Mouse (Mus musculus) intestine, postnatal 0 days (tissue): ENCODE data around the gene Phf12. TPM values are rescaled to one million over a fixed set of nuclear protein-coding genes. Genes with fewer than 3 reads are reported as not detected.

Source experiments
- ATAC-seq: fragments of 200-750 bp; cut with Nextera tagmentation; 2 replicates; pipeline ENCODE4 v1.8.0; 2017; ENCODE audit warnings: mild to moderate bottlenecking, moderate TSS enrichment, moderate library complexity
- H3K27ac ChIP-seq: fragments of 300-500 bp; sonication (generic); 2 replicates; pipeline ENCODE4 v1.5.1; 2014; ENCODE audit warnings: mild to moderate bottlenecking, low read depth, low read length, moderate library complexity
- H3K27me3 ChIP-seq: fragments of 300-500 bp; sonication (generic); replicated peaks from 2 replicates; pipeline ENCODE4 v1.6.1; 2014; ENCODE audit warnings: low read length, mixed read lengths; ENCODE audit not compliant: control insufficient read depth, insufficient read depth
- H3K36me3 ChIP-seq: fragments of 300-500 bp; sonication (generic); 2 replicates; pipeline ENCODE4 v1.6.1; 2014; ENCODE audit warnings: mild to moderate bottlenecking, moderate library complexity; ENCODE audit not compliant: control insufficient read depth, insufficient read depth
- H3K4me1 ChIP-seq: fragments of 300-500 bp; sonication (generic); replicated peaks from 2 replicates; pipeline ENCODE4 v1.6.1; 2014; ENCODE audit warnings: antibody characterized with exemption, low read length, mixed read lengths; ENCODE audit not compliant: control insufficient read depth, insufficient read depth
- H3K4me2 ChIP-seq: fragments of 300-500 bp; sonication (generic); replicated peaks from 2 replicates; pipeline ENCODE4 v1.6.1; 2014; ENCODE audit warnings: low read depth, mild to moderate bottlenecking, moderate library complexity
- H3K4me3 ChIP-seq: fragments of 300-500 bp; sonication (generic); 2 replicates; pipeline ENCODE4 v1.5.1; 2014; ENCODE audit warnings: low read depth, low read length
- H3K9ac ChIP-seq: fragments of 300-500 bp; sonication (generic); 2 replicates; pipeline ENCODE4 v1.6.1; 2014; ENCODE audit warnings: mild to moderate bottlenecking, low read depth, low read length
- H3K9me3 ChIP-seq: fragments of 300-500 bp; sonication (generic); 2 replicates; pipeline ENCODE4 v1.6.1; 2016; ENCODE audit warnings: mixed run types; ENCODE audit not compliant: control insufficient read depth
- CTCF ChIP-seq: sonication (generic); IDR thresholded peaks from 2 replicates; pipeline ENCODE4 v1.5.1; 2016; ENCODE audit warnings: low read depth, mild to moderate bottlenecking, control low read depth, antibody characterized with exemption, moderate library complexity
- WGBS: fragments of 180-500 bp; shearing (Covaris S2); extraction: QIAGEN DNeasy Blood & Tissue Kit; methylation state at CpG from one replicate; pipeline ENCODE4 v1.1.7; 2014; 5-methylcytosine and 5-hydroxymethylcytosine counted together
- polyA plus RNA-seq: library from polyadenylated mRNA; unstranded; fragments of >200 nt; fragmentation: Nextera tagmentation; extraction: Ambion mirVana; gene quantifications from 2 replicates; pipeline ENCODE4 v1.2.1, GENCODE M21; 2015

The Phf12 gene
- polyA plus RNA-seq, 1 experiment from 2014 or later: 7.2 TPM

DNA sequence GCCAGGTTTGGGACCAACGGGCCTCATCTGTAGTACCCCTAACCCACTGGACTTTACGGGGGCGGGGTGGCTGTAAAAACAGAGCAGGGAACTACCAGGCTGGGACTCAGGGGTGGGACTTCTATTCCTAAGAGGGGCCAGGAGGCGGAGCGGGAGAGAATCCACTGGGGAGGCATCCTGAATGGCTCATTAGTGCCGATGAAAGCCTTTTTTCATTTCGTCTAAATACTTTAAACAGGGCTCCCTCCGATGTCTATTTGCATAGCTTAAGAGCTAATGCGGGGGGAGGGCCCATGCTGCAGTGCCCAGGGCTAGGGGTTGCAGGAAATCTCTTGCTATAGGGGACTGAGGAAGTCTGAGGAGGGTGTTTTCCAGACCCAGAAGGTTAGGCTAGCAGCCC is 34.7 kb upstream of the Phf12 start:
- no peak for ATAC-seq
- H3K9ac ChIP-seq: no peak overlapping the region
- WGBS: 12% methylated on average over 9 of the region's 9 CpGs
- no peak for TF ChIP-seq CTCF
- H3K36me3 ChIP-seq: no peaks in the 10 kb centered on the region
- no peak overlapping the region for H3K4me3 ChIP-seq
- H3K4me1 ChIP-seq: no peaks in the 10 kb centered on the region
- no peak overlapping the region for H3K27ac ChIP-seq
- no peak overlapping the region for H3K4me2 ChIP-seq
- no peaks in the 10 kb centered on the region for H3K9me3 ChIP-seq
- peaks cover 8% of the 10 kb centered on the region; the same call in 1 of the 2 replicates for H3K27me3 ChIP-seq

DNA sequence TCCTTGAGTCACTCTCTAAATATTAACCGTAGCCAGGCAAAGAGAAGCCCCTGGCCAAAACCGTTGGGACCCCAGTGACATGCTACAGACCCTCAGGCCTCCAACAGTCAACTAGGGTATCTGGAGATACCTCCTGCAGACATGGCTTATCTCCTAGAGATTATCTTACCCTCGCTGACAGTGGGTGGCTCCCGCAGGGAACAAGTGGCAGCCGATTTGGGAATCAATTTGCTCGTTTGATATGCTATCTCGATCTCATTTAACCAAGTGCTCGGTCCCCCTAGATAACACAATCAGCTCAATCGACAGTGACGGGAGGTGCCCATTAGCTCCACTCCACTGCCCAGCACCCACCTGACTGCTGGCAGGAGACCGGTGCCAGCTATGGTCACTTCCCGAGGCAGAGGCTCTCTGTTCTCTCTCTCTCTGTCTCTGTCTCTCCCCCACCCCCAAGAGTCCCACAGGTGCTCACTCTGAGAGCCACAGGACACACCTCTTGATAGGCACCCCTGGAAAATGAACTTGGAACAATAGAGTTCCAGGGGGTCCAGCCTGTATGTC is 32.3 kb upstream of the Phf12 start:
- no peak overlapping the region for H3K27ac ChIP-seq
- no peaks in the 10 kb centered on the region for H3K4me1 ChIP-seq
- no peak for TF ChIP-seq CTCF
- no peaks in the 10 kb centered on the region for H3K9me3 ChIP-seq
- H3K27me3 ChIP-seq: peaks cover 8% of the 10 kb centered on the region; the same call in 1 of the 2 replicates
- ATAC-seq: no peak
- H3K9ac ChIP-seq: no peak overlapping the region
- H3K36me3 ChIP-seq: no peaks in the 10 kb centered on the region
- WGBS: 20% methylated on average over 12 of the region's 12 CpGs
- H3K4me2 ChIP-seq: no peak overlapping the region
- H3K4me3 ChIP-seq: no peak overlapping the region

DNA sequence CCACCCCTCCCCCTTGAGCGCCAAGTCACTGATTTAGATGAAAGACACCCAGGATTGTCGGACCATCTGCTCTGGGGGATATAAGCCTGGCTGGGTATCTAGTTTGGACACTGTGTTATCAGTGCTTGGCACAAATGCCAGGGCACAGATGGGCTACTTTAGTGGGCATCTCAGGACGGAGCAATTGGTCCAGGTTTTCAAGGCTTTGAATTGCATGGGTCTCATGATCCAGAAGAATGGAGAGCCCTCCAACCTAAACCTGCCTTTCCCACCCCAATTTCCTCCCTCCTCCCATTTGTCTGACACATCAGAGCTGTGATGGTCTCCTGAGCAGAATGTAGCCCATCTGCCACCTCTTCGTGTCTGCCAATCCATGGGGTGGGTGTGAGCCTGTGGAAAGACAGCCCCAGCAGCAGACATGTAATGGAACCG is 31.7 kb upstream of the Phf12 start:
- no peak overlapping the region for H3K27ac ChIP-seq
- H3K4me3 ChIP-seq: no peak overlapping the region
- ATAC-seq: no peak
- H3K27me3 ChIP-seq: peaks cover 8% of the 10 kb centered on the region; the same call in 1 of the 2 replicates
- no peaks in the 10 kb centered on the region for H3K4me1 ChIP-seq
- no peak overlapping the region for H3K9ac ChIP-seq
- no peaks in the 10 kb centered on the region for H3K9me3 ChIP-seq
- no peak overlapping the region for H3K4me2 ChIP-seq
- TF ChIP-seq CTCF: no peak
- 56% methylated on average over 5 of the region's 5 CpGs for WGBS
- no peaks in the 10 kb centered on the region for H3K36me3 ChIP-seq

DNA sequence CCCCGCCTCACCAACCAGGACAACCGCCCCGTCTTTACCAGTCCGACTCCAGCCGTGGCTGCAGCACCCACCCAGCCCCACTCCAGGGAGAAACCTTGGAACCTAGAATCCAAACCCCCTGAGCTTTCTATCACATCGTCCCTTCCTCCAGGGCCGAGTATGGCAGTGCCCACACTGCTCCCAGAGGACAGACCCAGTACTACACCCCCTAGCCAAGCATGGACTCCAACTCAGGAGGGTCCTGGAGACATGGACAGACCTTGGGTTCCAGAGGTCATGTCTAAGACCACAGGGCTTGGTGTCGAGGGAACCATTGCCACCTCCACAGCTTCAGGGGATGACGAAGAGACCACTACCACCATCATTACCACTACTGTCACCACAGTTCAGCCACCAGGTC is 28.9 kb upstream of the Phf12 start:
- Histone ChIP-seq H3K4me2 (no peak overlapping the region), H3K9ac (no peak overlapping the region), H3K9me3 (no peaks in the 10 kb centered on the region), H3K27me3 (peaks cover 8% of the 10 kb centered on the region; the same call in 1 of the 2 replicates), H3K4me3 (no peak overlapping the region), H3K27ac (no peak overlapping the region), H3K4me1 (no peaks in the 10 kb centered on the region), H3K36me3 (no peaks in the 10 kb centered on the region)
- TF ChIP-seq CTCF: peak; percentile 79
- no peak for ATAC-seq
- 44% methylated on average over 9 of the region's 9 CpGs for whole genome bisulfite sequencing

DNA sequence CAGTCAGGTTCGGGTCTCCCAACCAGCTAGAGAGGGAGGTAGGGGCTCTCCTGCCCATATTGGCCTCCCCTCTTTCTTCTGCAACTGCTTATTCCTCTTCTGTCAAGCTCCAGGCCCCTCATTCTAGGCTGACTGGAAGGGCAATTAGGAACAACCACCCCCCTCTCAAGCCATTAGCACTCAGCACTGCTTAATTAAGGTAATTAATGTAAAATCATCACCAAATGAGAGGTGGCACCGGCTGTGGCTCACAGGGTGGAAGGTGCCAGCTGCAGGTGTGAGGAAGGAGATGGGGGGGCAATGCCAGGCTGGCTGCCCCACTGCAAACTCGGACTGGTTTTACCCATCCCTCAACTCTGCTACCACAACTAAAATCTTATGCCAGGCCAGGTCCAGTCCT is 26.1 kb upstream of the Phf12 start:
- no peak for ATAC-seq
- H3K4me3 ChIP-seq: no peak overlapping the region
- H3K27ac ChIP-seq: no peak overlapping the region
- no peak overlapping the region for H3K4me2 ChIP-seq
- H3K36me3 ChIP-seq: no peaks in the 10 kb centered on the region
- peaks cover under 1% of the 10 kb centered on the region; the same call in 1 of the 2 replicates for H3K27me3 ChIP-seq
- no peaks in the 10 kb centered on the region for H3K4me1 ChIP-seq
- WGBS: 67% methylated on average over 3 of the region's 3 CpGs
- no peak for TF ChIP-seq CTCF
- no peaks in the 10 kb centered on the region for H3K9me3 ChIP-seq
- no peak overlapping the region for H3K9ac ChIP-seq

DNA sequence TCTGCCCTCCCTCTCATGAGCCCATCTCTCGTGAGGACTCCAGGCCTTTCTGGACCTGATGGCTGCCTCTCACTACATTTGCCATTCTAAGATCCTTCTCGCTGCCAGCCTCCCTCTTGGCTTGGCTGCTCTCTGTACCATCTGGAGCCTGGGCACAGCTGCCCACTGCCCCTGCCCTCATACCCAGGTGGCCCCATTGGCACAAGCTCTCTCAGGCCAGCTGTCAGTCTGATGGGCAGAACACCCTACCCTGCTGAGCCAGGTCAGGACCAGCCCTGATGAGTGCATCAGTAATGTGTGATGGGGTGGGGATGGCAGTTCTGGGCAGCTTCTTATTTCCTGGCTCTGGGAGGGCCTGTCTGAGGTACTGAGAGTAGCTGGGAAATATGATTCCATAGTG is 24.3 kb upstream of the Phf12 start:
- no peaks in the 10 kb centered on the region for H3K9me3 ChIP-seq
- no peak for TF ChIP-seq CTCF
- no peaks in the 10 kb centered on the region for H3K27me3 ChIP-seq

DNA sequence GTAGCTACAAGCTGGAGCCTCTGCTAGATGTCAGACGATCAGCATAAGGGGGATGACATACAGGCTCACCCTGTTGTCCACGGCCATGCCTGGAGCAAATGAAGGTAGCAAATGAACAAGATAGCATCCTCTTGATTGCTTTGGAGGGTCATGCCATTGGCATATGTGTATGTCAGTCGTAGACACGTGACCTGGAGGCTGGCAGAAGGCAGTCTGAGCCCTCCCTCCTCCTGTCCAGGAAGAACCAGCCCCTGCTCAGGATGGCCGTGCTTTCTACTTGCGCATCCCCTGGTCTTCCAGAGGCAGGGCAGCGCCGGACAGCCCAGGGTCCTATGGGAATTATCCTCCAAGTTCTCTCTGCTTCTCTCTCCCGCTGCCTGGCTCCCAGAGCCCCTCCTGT is 23.6 kb upstream of the Phf12 start:
- no peaks in the 10 kb centered on the region for H3K4me1 ChIP-seq
- no peak overlapping the region for H3K4me2 ChIP-seq
- ATAC-seq: no peak
- no peaks in the 10 kb centered on the region for H3K9me3 ChIP-seq
- TF ChIP-seq CTCF: no peak
- H3K36me3 ChIP-seq: no peaks in the 10 kb centered on the region
- no peak overlapping the region for H3K4me3 ChIP-seq
- 63% methylated on average over 9 of the region's 9 CpGs for WGBS
- no peak overlapping the region for H3K27ac ChIP-seq
- H3K9ac ChIP-seq: no peak overlapping the region
- H3K27me3 ChIP-seq: no peaks in the 10 kb centered on the region

More for the DNA sequence above, 24.3 kb upstream of the Phf12 start:
- no peaks in the 10 kb centered on the region for H3K36me3 ChIP-seq
- no peaks in the 10 kb centered on the region for H3K4me1 ChIP-seq
- 89% methylated on average over 2 of the region's 2 CpGs for whole genome bisulfite sequencing
- no peak for ATAC-seq
- H3K27ac ChIP-seq: no peak overlapping the region
- H3K9ac ChIP-seq: no peak overlapping the region
- H3K4me2 ChIP-seq: no peak overlapping the region
- H3K4me3 ChIP-seq: no peak overlapping the region
